In genomic region chr3:94368631-94369030, GRCm38 (mm10) we compare ENCODE assay signal across 24 mouse cellular contexts. TPM values are rescaled to one million over a fixed set of nuclear protein-coding genes. Genes with fewer than 3 reads are reported as not detected.
DNase-seq lines count a peak whose midpoint lies in the region; ATAC-seq and TF ChIP-seq lines count a peak whose summit lies in the region.
"Had no signal": no experiment of that assay in that cellular context is flagged by ENCODE, and none has a peak within 500 bp of the region (broad histone marks: within the 10 kb centered on the region; RNA-seq: fewer than 3 reads in every experiment).

No protein-coding gene starts in this region.

- H3K9ac ChIP-seq in hindbrain, embryonic 13.5 days = peak overlapping the region; percentile 5; the same call in 1 of the 2 replicates
- H3K9ac ChIP-seq in hindbrain, embryonic 16.5 days (ENCODE audit: low read depth, low read length) = no peak overlapping the region
- H3K9ac ChIP-seq in stomach, postnatal 0 days (ENCODE audit: low read length) = no peak overlapping the region
- H3K9ac ChIP-seq: embryonic facial prominence, embryonic 13.5 days; forebrain, embryonic 12.5 days; heart, embryonic 15.5 days; hindbrain, embryonic 15.5 days; intestine, embryonic 15.5 days had no signal

- no peak for ATAC-seq in hindbrain, embryonic 13.5 days (ENCODE audit: low FRiP score)
- ATAC-seq in hindbrain, embryonic 16.5 days = no peak
- no peak for ATAC-seq in stomach, postnatal 0 days (ENCODE audit: low FRiP score, low TSS enrichment)
- ATAC-seq: forebrain, embryonic 16.5 days; intestine, embryonic 15.5 days had no signal

- peaks cover 29% of the 10 kb centered on the region for H3K4me1 ChIP-seq in hindbrain, embryonic 13.5 days (replicated peaks)
- peaks cover 19% of the 10 kb centered on the region for H3K4me1 ChIP-seq in hindbrain, embryonic 16.5 days (ENCODE audit: control insufficient read depth, insufficient read depth, low read depth, low read length)
- H3K4me1 ChIP-seq in stomach, postnatal 0 days (replicated peaks; ENCODE audit: control insufficient read depth, insufficient read depth) = peaks cover 3% of the 10 kb centered on the region; the same call in 1 of the 2 replicates

- WGBS in hindbrain, embryonic 13.5 days = 72% methylated on average over 6 of the region's 6 CpGs
- WGBS in hindbrain, embryonic 16.5 days = 67% methylated on average over 6 of the region's 6 CpGs
- 70% methylated on average over 6 of the region's 6 CpGs for WGBS in stomach, postnatal 0 days

- H3K4me3 ChIP-seq in hindbrain, embryonic 13.5 days = no peak overlapping the region
- no peak overlapping the region for H3K4me3 ChIP-seq in hindbrain, embryonic 16.5 days (ENCODE audit: low read length)
- no peak overlapping the region for H3K4me3 ChIP-seq in stomach, postnatal 0 days (ENCODE audit: low read depth, low read length)
- H3K4me3 ChIP-seq: embryonic facial prominence, embryonic 13.5 days; forebrain, embryonic 12.5 days; heart, adult 2 months; heart, embryonic 15.5 days; hindbrain, embryonic 15.5 days; intestine, embryonic 15.5 days had no signal

- H3K27me3 ChIP-seq in hindbrain, embryonic 13.5 days = peaks cover 23% of the 10 kb centered on the region
- H3K27me3 ChIP-seq in hindbrain, embryonic 16.5 days (replicated peaks; ENCODE audit: control insufficient read depth, insufficient read depth, low read length) = peaks cover 5% of the 10 kb centered on the region
- no peaks in the 10 kb centered on the region for H3K27me3 ChIP-seq in stomach, postnatal 0 days (ENCODE audit: control insufficient read depth, insufficient read depth, low read length)

- TF ChIP-seq CTCF in stomach, postnatal 0 days (IDR thresholded peaks at IDR 0.05; ENCODE audit: low read depth) = no peak

- H3K36me3 ChIP-seq in hindbrain, embryonic 13.5 days = no peaks in the 10 kb centered on the region
- no peaks in the 10 kb centered on the region for H3K36me3 ChIP-seq in hindbrain, embryonic 16.5 days (ENCODE audit: control insufficient read depth, insufficient read depth, low read length)
- H3K36me3 ChIP-seq in stomach, postnatal 0 days (ENCODE audit: control insufficient read depth, insufficient read depth, low read length) = no peaks in the 10 kb centered on the region
- H3K36me3 ChIP-seq: embryonic facial prominence, embryonic 13.5 days; forebrain, embryonic 12.5 days; heart, embryonic 15.5 days; hindbrain, embryonic 15.5 days; intestine, embryonic 15.5 days had no signal

- no peaks in the 10 kb centered on the region for H3K9me3 ChIP-seq in hindbrain, embryonic 13.5 days
- H3K9me3 ChIP-seq in hindbrain, embryonic 16.5 days (ENCODE audit: control insufficient read depth, low read length) = no peaks in the 10 kb centered on the region
- no peaks in the 10 kb centered on the region for H3K9me3 ChIP-seq in stomach, postnatal 0 days (ENCODE audit: control insufficient read depth, low read length)
- H3K9me3 ChIP-seq: embryonic facial prominence, embryonic 13.5 days; heart, embryonic 15.5 days; hindbrain, embryonic 15.5 days; intestine, embryonic 15.5 days had no signal

- no peak overlapping the region for H3K4me2 ChIP-seq in hindbrain, embryonic 13.5 days
- no peak overlapping the region for H3K4me2 ChIP-seq in hindbrain, embryonic 16.5 days (ENCODE audit: low read length)
- no peak overlapping the region for H3K4me2 ChIP-seq in stomach, postnatal 0 days (replicated peaks; ENCODE audit: low read depth)
- H3K4me2 ChIP-seq: embryonic facial prominence, embryonic 13.5 days; forebrain, embryonic 12.5 days; heart, embryonic 11.5 days; heart, embryonic 15.5 days; hindbrain, embryonic 15.5 days; intestine, embryonic 15.5 days had no signal

- TF ChIP-seq EP300 in stomach, postnatal 0 days (optimal IDR thresholded peaks at IDR 0.05) = no peak

- H3K27ac ChIP-seq in hindbrain, embryonic 13.5 days = no peak overlapping the region
- H3K27ac ChIP-seq in hindbrain, embryonic 16.5 days (ENCODE audit: low read depth, low read length) = no peak overlapping the region
- no peak overlapping the region for H3K27ac ChIP-seq in stomach, postnatal 0 days (replicated peaks)
- H3K27ac ChIP-seq: embryonic facial prominence, embryonic 13.5 days; forebrain, embryonic 12.5 days; heart, adult 2 months; heart, embryonic 15.5 days; hindbrain, embryonic 15.5 days; intestine, embryonic 15.5 days had no signal

- DNase-seq in thymus, postnatal 4 days = peak; percentile 57
- DNase-seq in thymus, adult 18-20 months = no peak
- peak; percentile 31 for DNase-seq in induced T-regulatory cell, adult 2 months (ENCODE audit: low read depth)
- DNase-seq in stomach, postnatal 0 days (ENCODE audit: low spot score) = no peak
- DNase-seq in embryo, embryonic 11 days = no peak
- DNase-seq: adrenal gland, adult 8-10 months; adrenal gland, postnatal 36 days; cerebellum, adult 2 months; cerebellum, postnatal 10 days; gastrocnemius, postnatal 10 days; heart, adult 2 months; heart, postnatal 14 days had no signal

RNA-seq across cellular contexts. Expression of gene Rorc, which starts 4.0 kb away (rescaled TPM):
- polyA plus RNA-seq in hindbrain, embryonic 13.5 days (2015; fragmentation: Nextera tagmentation; extraction: Ambion mirVana) = 0.42 and 0.50 TPM in 2 replicates
- polyA plus RNA-seq in hindbrain, embryonic 16.5 days (2015; fragmentation: Nextera tagmentation; extraction: Ambion mirVana) = 0.36 and 0.54 TPM in 2 replicates
- 7.5 and 8.8 TPM in 2 replicates for polyA plus RNA-seq in stomach, postnatal 0 days (2015; fragmentation: Nextera tagmentation; extraction: Ambion mirVana)

RNA-seq across cellular contexts. Expression of gene C2cd4d, which starts 6.4 kb away (rescaled TPM):
- polyA plus RNA-seq in hindbrain, embryonic 13.5 days (2015; fragmentation: Nextera tagmentation; extraction: Ambion mirVana) = 1.7 and 1.8 TPM in 2 replicates
- 1.6 and 1.8 TPM in 2 replicates for polyA plus RNA-seq in hindbrain, embryonic 16.5 days (2015; fragmentation: Nextera tagmentation; extraction: Ambion mirVana)
- 0.82 and 1.5 TPM in 2 replicates for polyA plus RNA-seq in stomach, postnatal 0 days (2015; fragmentation: Nextera tagmentation; extraction: Ambion mirVana)
- polyA plus RNA-seq: C2C12 had no signal

RNA-seq across cellular contexts. Expression of gene Them5, which starts 26.7 kb away (rescaled TPM):
- polyA plus RNA-seq in hindbrain, embryonic 13.5 days (2015; fragmentation: Nextera tagmentation; extraction: Ambion mirVana) = 0.13 TPM in 1 of 2 replicates, not detected in the other
- polyA plus RNA-seq in hindbrain, embryonic 16.5 days (2015; fragmentation: Nextera tagmentation; extraction: Ambion mirVana) = 0.29 TPM in 1 of 2 replicates, not detected in the other
- 126 and 146 TPM in 2 replicates for polyA plus RNA-seq in stomach, postnatal 0 days (2015; fragmentation: Nextera tagmentation; extraction: Ambion mirVana)
- polyA plus RNA-seq: C2C12; cerebellum, adult 2 months; cortical plate, adult 2 months; frontal cortex, adult 2 months; heart, adult 2 months; intestine, embryonic 15.5 days had no signal

RNA-seq across cellular contexts. Expression of gene Lingo4, which starts 29.7 kb away (rescaled TPM):
- polyA plus RNA-seq in hindbrain, embryonic 13.5 days (2015; fragmentation: Nextera tagmentation; extraction: Ambion mirVana) = 0.81 and 0.96 TPM in 2 replicates
- 1.7 and 2.3 TPM in 2 replicates for polyA plus RNA-seq in hindbrain, embryonic 16.5 days (2015; fragmentation: Nextera tagmentation; extraction: Ambion mirVana)
- polyA plus RNA-seq in stomach, postnatal 0 days (2015; fragmentation: Nextera tagmentation; extraction: Ambion mirVana) = 0.42 TPM in 2 replicates
- polyA plus RNA-seq: heart, embryonic 11.5 days had no signal

RNA-seq across cellular contexts. Expression of gene Tdrkh, which starts 44.4 kb away (rescaled TPM):
- polyA plus RNA-seq in hindbrain, embryonic 13.5 days (2015; fragmentation: Nextera tagmentation; extraction: Ambion mirVana) = 58.8 and 59.7 TPM in 2 replicates
- 51.1 and 54.8 TPM in 2 replicates for polyA plus RNA-seq in hindbrain, embryonic 16.5 days (2015; fragmentation: Nextera tagmentation; extraction: Ambion mirVana)
- polyA plus RNA-seq in stomach, postnatal 0 days (2015; fragmentation: Nextera tagmentation; extraction: Ambion mirVana) = 3.8 and 4.0 TPM in 2 replicates

Comparison
In these comparisons a context has a peak if more than half of its experiments do, and no peak if none do; other contexts are left out.
1. DNase-seq: peak in thymus, postnatal 4 days (single experiment) and induced T-regulatory cell, adult 2 months (single experiment); none in thymus, adult 18-20 months (0 of 2), stomach, postnatal 0 days (single experiment) and embryo, embryonic 11 days (single experiment).
2. RNA of gene Them5, which starts 26.7 kb away (polyA plus RNA-seq): 126 to 146 TPM in stomach, postnatal 0 days; 0.29 TPM in hindbrain, embryonic 16.5 days and 0.13 TPM in hindbrain, embryonic 13.5 days; every median in the first group is over 10 times any median in the second.